Mouse (Mus musculus) kidney, embryonic 16.5 days (tissue): Measurements from ENCODE around the gene Sept12. TPM values are rescaled to one million over a fixed set of nuclear protein-coding genes. Genes with fewer than 3 reads are reported as not detected.

Experiments
- ATAC-seq: fragments of 200-750 bp; cut with Nextera tagmentation; 2 replicates; pipeline ENCODE4 v1.8.0; 2017; ENCODE audit warnings: moderate TSS enrichment; ENCODE audit not compliant: low FRiP score, low TSS enrichment
- H3K27ac ChIP-seq: fragments of 300-500 bp; sonication (generic); 2 replicates; pipeline ENCODE4 v1.5.1; 2014; ENCODE audit warnings: low read length
- H3K27me3 ChIP-seq: fragments of 300-500 bp; sonication (generic); 2 replicates; pipeline ENCODE4 v1.6.1; 2014; ENCODE audit warnings: low read length, control low read depth, mixed read lengths; ENCODE audit not compliant: insufficient read depth
- H3K36me3 ChIP-seq: fragments of 300-500 bp; sonication (generic); 2 replicates; pipeline ENCODE4 v1.6.1; 2014; ENCODE audit warnings: low read length, control low read depth, mixed read lengths; ENCODE audit not compliant: insufficient read depth
- H3K4me1 ChIP-seq: fragments of 300-500 bp; sonication (generic); 2 replicates; pipeline ENCODE4 v1.6.1; 2014; ENCODE audit warnings: low read length, control low read depth, mixed read lengths; ENCODE audit not compliant: insufficient read depth
- H3K4me2 ChIP-seq: fragments of 300-500 bp; sonication (generic); replicated peaks from 2 replicates; pipeline ENCODE4 v1.6.1; 2014; ENCODE audit warnings: low read depth, low read length
- H3K4me3 ChIP-seq: fragments of 300-500 bp; sonication (generic); 2 replicates; pipeline ENCODE4 v1.5.1; 2014; ENCODE audit warnings: mild to moderate bottlenecking, low read length
- H3K9ac ChIP-seq: fragments of 300-500 bp; sonication (generic); replicated peaks from 2 replicates; pipeline ENCODE4 v1.6.1; 2014; ENCODE audit warnings: low read length
- H3K9me3 ChIP-seq: fragments of 300-500 bp; sonication (generic); 2 replicates; pipeline ENCODE4 v1.6.1; 2016; ENCODE audit warnings: low read length, control low read depth
- WGBS: fragments of 180-500 bp; shearing (Covaris S2); extraction: QIAGEN DNeasy Blood & Tissue Kit; methylation state at CpG from one replicate; pipeline ENCODE4 v1.1.7; 2014; 5-methylcytosine and 5-hydroxymethylcytosine counted together
- polyA plus RNA-seq: library from polyadenylated mRNA; unstranded; fragments of >200 nt; fragmentation: Nextera tagmentation; extraction: Ambion mirVana; gene quantifications from 2 replicates; pipeline ENCODE4 v1.2.1, GENCODE M21; 2015

The Sept12 gene
- polyA plus RNA-seq, 1 experiment from 2014 or later = not detected

DNA sequence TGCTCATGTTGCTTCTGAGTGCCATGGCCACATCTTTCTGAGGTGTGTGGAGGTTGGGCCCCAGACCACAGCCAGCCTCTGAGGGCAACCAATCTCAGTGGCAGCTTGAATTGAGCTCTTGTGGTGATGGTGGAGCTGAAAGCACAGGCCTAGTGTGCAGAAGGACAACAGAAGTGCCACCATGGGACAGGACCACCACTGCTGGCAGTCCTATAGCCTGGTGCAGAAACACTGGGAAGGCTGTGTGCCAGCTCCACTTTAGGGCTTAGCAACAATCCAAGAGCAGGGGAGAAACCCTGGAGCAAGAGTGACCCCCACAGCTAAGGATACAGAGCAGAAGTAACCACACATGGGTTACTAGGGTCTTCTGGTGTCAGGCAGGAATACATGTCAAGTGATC lies 56.6 kb downstream of the Sept12 start:
- Histone ChIP-seq H3K4me3 (no peak overlapping the region), H3K27ac (no peak overlapping the region), H3K9ac (no peak overlapping the region), H3K27me3 (no peaks in the 10 kb centered on the region), H3K4me2 (no peak overlapping the region), H3K36me3 (peaks cover 54% of the 10 kb centered on the region), H3K4me1 (peaks cover 11% of the 10 kb centered on the region), H3K9me3 (no peaks in the 10 kb centered on the region)
- no peak for ATAC-seq

DNA sequence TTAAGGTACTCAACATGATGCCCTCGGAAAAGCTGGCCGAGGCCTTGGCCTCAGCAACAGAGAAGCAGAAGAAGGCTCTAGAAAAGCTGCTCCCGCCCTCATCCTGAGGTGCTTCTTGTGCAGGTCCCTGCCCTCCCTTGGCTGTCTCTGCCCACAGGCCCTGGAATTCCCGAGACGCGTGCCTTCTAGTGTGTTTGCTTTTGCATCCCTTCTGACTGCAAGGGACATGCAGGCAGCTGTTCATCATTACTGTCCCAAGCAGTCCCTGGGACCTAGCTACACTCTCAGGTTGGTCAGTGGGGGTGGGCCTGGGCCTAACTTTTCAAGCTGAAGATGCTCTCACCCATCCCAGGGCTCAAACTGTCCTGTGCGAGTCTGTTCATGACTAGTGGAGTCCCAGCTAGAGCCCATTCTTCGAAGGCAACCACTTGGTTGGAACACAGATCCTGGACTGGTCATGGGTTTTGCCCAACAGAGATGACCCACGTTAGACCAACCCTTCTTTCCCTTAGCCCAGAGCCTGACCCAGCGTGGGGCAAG lies 57.3 kb downstream of the Sept12 start:
- Histone ChIP-seq H3K27ac (no peak overlapping the region), H3K9ac (peak overlapping the region; percentile 92; the same call in 1 of the 2 replicates), H3K27me3 (no peaks in the 10 kb centered on the region), H3K4me3 (peak overlapping the region; percentile 88; the same call in 1 of the 2 replicates), H3K9me3 (no peaks in the 10 kb centered on the region), H3K4me2 (peak overlapping the region; percentile 90; the same call in 1 of the 2 replicates), H3K36me3 (peaks cover 57% of the 10 kb centered on the region), H3K4me1 (peaks cover 11% of the 10 kb centered on the region)
- WGBS = 86% methylated on average over 10 of the region's 10 CpGs
- ATAC-seq = no peak

- peak overlapping the region; percentile 90 for H3K4me2 ChIP-seq
- H3K27me3 ChIP-seq = no peaks in the 10 kb centered on the region
- H3K4me1 ChIP-seq = peaks cover 11% of the 10 kb centered on the region
- peaks cover 64% of the 10 kb centered on the region for H3K36me3 ChIP-seq
- no peaks in the 10 kb centered on the region for H3K9me3 ChIP-seq
- H3K27ac ChIP-seq = peak overlapping the region; percentile 89
- under 1% methylated on average over 16 of the region's 16 CpGs for WGBS
- peak overlapping the region; percentile 88 for H3K4me3 ChIP-seq
- peak overlapping the region; percentile 92 for H3K9ac ChIP-seq
- peak; percentile 81 for ATAC-seq
Measured at GRCm38 (mm10) chr16:4939412-4939811, 58.2 kb downstream of the Sept12 start.

DNA sequence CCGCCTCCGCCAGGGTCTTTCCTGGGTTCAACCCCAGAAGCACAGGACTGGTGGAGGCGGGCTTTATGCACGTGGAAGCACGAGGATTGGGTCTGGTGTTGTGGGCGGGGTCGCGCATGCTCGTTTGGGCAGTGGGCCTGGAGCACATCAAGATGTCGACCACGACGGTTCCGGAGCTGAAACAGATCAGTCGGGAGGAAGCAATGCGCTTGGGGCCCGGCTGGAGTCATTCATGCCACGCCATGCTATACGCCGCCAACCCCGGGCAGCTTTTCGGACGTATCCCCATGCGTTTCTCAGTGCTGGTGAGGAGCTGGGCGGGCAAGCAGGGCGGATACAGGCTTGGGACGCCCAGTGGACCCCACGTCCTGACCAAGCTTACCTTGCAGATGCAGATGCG lies 58.7 kb downstream of the Sept12 start:
- ATAC-seq = peak; percentile 94
- peak overlapping the region; percentile 90 for H3K4me2 ChIP-seq
- H3K9ac ChIP-seq = peak overlapping the region; percentile 92
- no peaks in the 10 kb centered on the region for H3K27me3 ChIP-seq
- no peaks in the 10 kb centered on the region for H3K9me3 ChIP-seq
- H3K4me1 ChIP-seq = peaks cover 11% of the 10 kb centered on the region
- H3K4me3 ChIP-seq = peak overlapping the region; percentile 88
- H3K27ac ChIP-seq = peak overlapping the region; percentile 89
- WGBS = under 1% methylated on average over 28 of the region's 28 CpGs
- peaks cover 66% of the 10 kb centered on the region for H3K36me3 ChIP-seq

GRCm38 (mm10) chr16:4938461-4938860 lies 59.2 kb downstream of the Sept12 start, which contains the start of gene Nudt16l1:
Gene Nudt16l1, plus strand, starts transcription at chr16:4938761.
- Histone ChIP-seq H3K4me3 (peak within 1 kb of the TSS; percentile 88), H3K4me1 (peaks cover 11% of the 10 kb centered on the region), H3K9me3 (no peaks in the 10 kb centered on the region), H3K36me3 (peaks cover 68% of the 10 kb centered on the region), H3K9ac (peak within 1 kb of the TSS; percentile 92), H3K27me3 (no peaks in the 10 kb centered on the region), H3K4me2 (peak within 1 kb of the TSS; percentile 90), H3K27ac (peak within 1 kb of the TSS; percentile 89)
- 0% methylated on average over 2 of the region's 2 CpGs for WGBS
- ATAC-seq = no peak

GRCm38 (mm10) chr16:4937351-4938190 lies 60.1 kb downstream of the Sept12 start:
- ATAC-seq = no peak
- Histone ChIP-seq H3K27me3 (no peaks in the 10 kb centered on the region), H3K4me2 (no peak overlapping the region), H3K9me3 (no peaks in the 10 kb centered on the region), H3K4me3 (no peak overlapping the region), H3K9ac (no peak overlapping the region), H3K27ac (no peak overlapping the region), H3K36me3 (peaks cover 67% of the 10 kb centered on the region), H3K4me1 (peaks cover 11% of the 10 kb centered on the region)
- 86% methylated on average over 8 of the region's 8 CpGs for WGBS

Other genes with a start within 250 kb of the Sept12 start
- gene Cdip1, start 207.6 kb downstream of the Sept12 start, polyA plus RNA-seq = 113 and 123 TPM in 2 replicates
- 0.30 and 0.85 TPM in 2 replicates for gene 4930562C15Rik, start 162.4 kb downstream of the Sept12 start, polyA plus RNA-seq
- gene Ubald1, start 117.5 kb downstream of the Sept12 start, polyA plus RNA-seq = 36.2 and 40.4 TPM in 2 replicates
- gene Mgrn1, start 111.6 kb downstream of the Sept12 start, polyA plus RNA-seq = 113 and 117 TPM in 2 replicates
- 171 and 187 TPM in 2 replicates for gene Nudt16l1, start 59.1 kb downstream of the Sept12 start, polyA plus RNA-seq
- 76.8 and 81.3 TPM in 2 replicates for gene Anks3, start 33.6 kb downstream of the Sept12 start, polyA plus RNA-seq
- 12.5 and 15.0 TPM in 2 replicates for gene Smim22, start 9.4 kb upstream of the Sept12 start, polyA plus RNA-seq
- gene Rogdi, start 15.7 kb upstream of the Sept12 start, polyA plus RNA-seq = 117 and 123 TPM in 2 replicates
- 172 and 176 TPM in 2 replicates for gene Glyr1, start 52.0 kb upstream of the Sept12 start, polyA plus RNA-seq
- 17.4 and 20.2 TPM in 2 replicates for gene Ubn1, start 52.2 kb upstream of the Sept12 start, polyA plus RNA-seq
- 3.2 and 3.4 TPM in 2 replicates for gene Ppl, start 134.6 kb upstream of the Sept12 start, polyA plus RNA-seq
- 0.06 and 0.09 TPM in 2 replicates for gene Sec14l5, start 149.3 kb upstream of the Sept12 start, polyA plus RNA-seq
- 21.9 and 25.3 TPM in 2 replicates for gene Nagpa, start 206.2 kb upstream of the Sept12 start, polyA plus RNA-seq
- 7.0 and 9.8 TPM in 2 replicates for gene AU021092, start 224.4 kb upstream of the Sept12 start, polyA plus RNA-seq
- gene Alg1, start 235.8 kb upstream of the Sept12 start, polyA plus RNA-seq = 36.4 and 39.3 TPM in 2 replicates